Mouse (Mus musculus) monocyte, adult 2 months (primary cell): ENCODE data around the gene Izumo2.
"Not testable (repeated sequence)": the region's sequence is repeated elsewhere in the genome, so short reads cannot be mapped to it uniquely, and the experiment has no call there.

Experiments used
- DNase-seq, 2 experiments: peaks; one replicate each; pipeline ENCODE4 v3.0.0; 2022; ENCODE audit warnings: low spot score in 2 of 2, low read depth in 1 of 2

Gene Izumo2

GRCm38 (mm10) chr7:44697191-44697710, 11.3 kb upstream of the Izumo2 start:
- no peak for DNase-seq

GRCm38 (mm10) chr7:44697980-44698379, 10.6 kb upstream of the Izumo2 start:
- DNase-seq, result no peak

GRCm38 (mm10) chr7:44701921-44702320, 6.6 kb upstream of the Izumo2 start:
- no peak for DNase-seq

GRCm38 (mm10) chr7:44702985-44703384, 5.6 kb upstream of the Izumo2 start:
- no peak for DNase-seq

- DNase-seq, result no peak
Measured at GRCm38 (mm10) chr7:44704363-44704762, 4.2 kb upstream of the Izumo2 start.

- no peak for DNase-seq
Measured at GRCm38 (mm10) chr7:44705086-44705485, 3.5 kb upstream of the Izumo2 start.

GRCm38 (mm10) chr7:44706322-44706721, 2.2 kb upstream of the Izumo2 start:
- no peak for DNase-seq

- no peak for DNase-seq
Measured at GRCm38 (mm10) chr7:44707169-44707675, 1.3 kb upstream of the Izumo2 start.

GRCm38 (mm10) chr7:44708093-44708492, 449 bp upstream of the Izumo2 start:
- not testable (repeated sequence) for DNase-seq

GRCm38 (mm10) chr7:44709881-44710280, 1.3 kb downstream of the Izumo2 start:
- no peak for DNase-seq

GRCm38 (mm10) chr7:44722058-44722457, 13.5 kb downstream of the Izumo2 start:
- DNase-seq, result no peak

- DNase-seq, result no peak
Measured at GRCm38 (mm10) chr7:44724316-44724715, 15.8 kb downstream of the Izumo2 start.

- DNase-seq, result no peak
Measured at GRCm38 (mm10) chr7:44726343-44726742, 17.8 kb downstream of the Izumo2 start.

- no peak for DNase-seq
Measured at GRCm38 (mm10) chr7:44727151-44727550, 18.6 kb downstream of the Izumo2 start.

- DNase-seq, result no peak
Measured at GRCm38 (mm10) chr7:44728082-44728975, 19.8 kb downstream of the Izumo2 start.

GRCm38 (mm10) chr7:44733723-44734122, 25.2 kb downstream of the Izumo2 start:
- DNase-seq, result no peak

- no peak for DNase-seq
Measured at GRCm38 (mm10) chr7:44741361-44741760, 32.8 kb downstream of the Izumo2 start.

- DNase-seq, result no peak
Measured at GRCm38 (mm10) chr7:44744270-44744669, 35.7 kb downstream of the Izumo2 start.

GRCm38 (mm10) chr7:44745076-44745475, 36.5 kb downstream of the Izumo2 start:
- peak; percentile 22 to 52 for DNase-seq

GRCm38 (mm10) chr7:44747115-44747514, 38.6 kb downstream of the Izumo2 start:
- no peak for DNase-seq

- peak; percentile 90 to 96 for DNase-seq
Measured at GRCm38 (mm10) chr7:44748101-44749044, 39.8 kb downstream of the Izumo2 start, which contains the start of gene Vrk3. Vrk3 (plus strand) TSS chr7:44748413.
